Mouse (Mus musculus) small intestine, adult 2 months (tissue): ENCODE data around the gene 4930564D02Rik. TPM values are rescaled to one million over a fixed set of nuclear protein-coding genes. Genes with fewer than 3 reads are reported as not detected.

Source experiments
- H3K27ac ChIP-seq: fragments of 200-500 bp; 2 replicates; pipeline ENCODE4 v1.5.1; 2012; ENCODE audit warnings: low read depth, low read length, control low read depth, inconsistent platforms; ENCODE audit not compliant: insufficient read depth
- H3K27me3 ChIP-seq: fragments of 200-500 bp; 2 replicates; pipeline ENCODE4 v1.6.1; 2012; ENCODE audit warnings: mild to moderate bottlenecking, moderate library complexity, low read length, inconsistent platforms; ENCODE audit not compliant: control insufficient read depth, insufficient read depth
- H3K36me3 ChIP-seq: fragments of 200-500 bp; 2 replicates; pipeline ENCODE4 v1.6.1; 2012; ENCODE audit warnings: mild to moderate bottlenecking, low read length, control low read depth, inconsistent platforms; ENCODE audit not compliant: control insufficient read depth, insufficient read depth
- H3K4me1 ChIP-seq: fragments of 200-500 bp; 2 replicates; pipeline ENCODE4 v1.6.1; 2012; ENCODE audit warnings: low read length, inconsistent platforms, mixed read lengths; ENCODE audit not compliant: control insufficient read depth, insufficient read depth, insufficient read length
- H3K4me3 ChIP-seq: fragments of 200-500 bp; 2 replicates; pipeline ENCODE4 v1.5.1; 2012; ENCODE audit warnings: low read depth, mild to moderate bottlenecking, control low read depth, inconsistent platforms, low read length, moderate library complexity
- CTCF ChIP-seq: fragments of 200-500 bp; IDR thresholded peaks from 2 replicates; pipeline ENCODE4 v1.5.1; 2012; ENCODE audit warnings: low read depth, mild to moderate bottlenecking, control low read depth, inconsistent platforms, low read length, moderate library complexity, mixed read lengths; ENCODE audit not compliant: insufficient replicate concordance, insufficient read length; ENCODE audit errors: extremely low read depth
- POLR2A ChIP-seq: fragments of 200-500 bp; IDR thresholded peaks from 2 replicates; pipeline ENCODE4 v1.6.1; 2012; ENCODE audit warnings: low read depth, mild to moderate bottlenecking, control low read depth, inconsistent platforms, low read length, moderate library complexity
- WGBS: fragments of 180-500 bp; shearing (Covaris S2); methylation state at CpG from one replicate; pipeline ENCODE4 v1.1.7; 2018; 5-methylcytosine and 5-hydroxymethylcytosine counted together
- polyA plus RNA-seq: library from polyadenylated mRNA; depleted of rRNA; stranded (reverse); fragments of >200 nt; gene quantifications from 2 replicates; pipeline ENCODE4 v1.2.3, GENCODE M21; 2012

Gene 4930564D02Rik
- polyA plus RNA-seq, 1 experiment = not detected

DNA sequence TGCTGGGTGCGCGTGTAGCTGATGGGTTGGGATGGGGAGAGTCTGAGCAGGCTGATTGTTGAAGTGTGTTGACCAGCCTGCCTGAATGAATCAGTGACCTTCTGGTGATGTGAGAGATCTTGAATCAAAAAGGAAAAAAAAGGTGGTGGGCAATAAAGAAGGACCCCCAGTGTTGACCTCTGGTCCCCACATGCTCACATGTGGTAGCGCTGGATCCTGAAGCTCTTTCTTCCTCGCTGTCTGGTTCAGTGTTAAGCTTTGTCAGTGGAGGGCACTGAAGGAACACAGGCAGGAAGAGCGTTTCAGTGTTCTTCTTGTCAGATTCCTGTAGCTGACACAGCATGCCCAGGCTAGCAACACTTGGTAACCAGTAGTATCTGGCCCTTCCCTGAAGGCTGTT is 9.2 kb downstream of the 4930564D02Rik start:
- Histone ChIP-seq H3K36me3 (no peaks in the 10 kb centered on the region), H3K27me3 (no peaks in the 10 kb centered on the region), H3K4me1 (no peaks in the 10 kb centered on the region)

DNA sequence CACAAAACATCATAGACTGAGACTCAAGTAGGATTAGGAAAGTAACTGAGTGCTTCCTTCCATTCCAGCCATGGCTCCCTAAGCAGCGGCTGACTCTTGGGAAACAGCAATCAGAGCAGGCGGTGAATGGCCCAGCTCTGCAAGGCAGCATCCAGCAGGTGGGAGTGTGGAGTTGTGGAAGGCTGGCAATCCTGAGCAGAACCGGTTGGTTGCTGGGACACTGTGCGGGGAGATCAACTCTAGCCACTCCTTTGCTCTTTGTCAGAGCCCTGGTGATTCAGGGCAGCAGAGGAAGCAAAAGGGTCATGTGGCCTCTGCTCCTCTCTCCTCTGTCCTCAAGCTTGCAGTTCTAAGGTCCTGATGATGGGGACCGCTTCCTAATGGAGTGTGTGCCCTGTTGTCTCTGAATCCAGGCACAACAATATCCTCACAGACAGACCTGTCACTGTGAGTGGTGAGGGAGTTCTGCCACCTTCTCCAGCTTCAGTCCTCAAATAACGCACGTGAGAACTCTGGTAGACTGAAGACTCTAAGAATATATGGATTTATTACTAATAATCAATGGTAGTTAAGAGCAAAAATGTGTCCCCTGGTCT is 11.7 kb downstream of the 4930564D02Rik start:
- H3K36me3 ChIP-seq = no peaks in the 10 kb centered on the region
- no peaks in the 10 kb centered on the region for H3K27me3 ChIP-seq
- H3K4me3 ChIP-seq = no peak overlapping the region
- 28% methylated on average over 7 of the region's 7 CpGs for WGBS
- H3K27ac ChIP-seq = no peak overlapping the region
- no peaks in the 10 kb centered on the region for H3K4me1 ChIP-seq
- TF ChIP-seq POLR2A = no peak
- peak; percentile 60; the same call in 1 of the 2 replicates for TF ChIP-seq CTCF

More for the DNA sequence above, 9.2 kb downstream of the 4930564D02Rik start:
- H3K27ac ChIP-seq = no peak overlapping the region
- TF ChIP-seq CTCF (no peak), POLR2A (no peak)
- 87% methylated on average over 5 of the region's 5 CpGs for WGBS
- H3K4me3 ChIP-seq = no peak overlapping the region

DNA sequence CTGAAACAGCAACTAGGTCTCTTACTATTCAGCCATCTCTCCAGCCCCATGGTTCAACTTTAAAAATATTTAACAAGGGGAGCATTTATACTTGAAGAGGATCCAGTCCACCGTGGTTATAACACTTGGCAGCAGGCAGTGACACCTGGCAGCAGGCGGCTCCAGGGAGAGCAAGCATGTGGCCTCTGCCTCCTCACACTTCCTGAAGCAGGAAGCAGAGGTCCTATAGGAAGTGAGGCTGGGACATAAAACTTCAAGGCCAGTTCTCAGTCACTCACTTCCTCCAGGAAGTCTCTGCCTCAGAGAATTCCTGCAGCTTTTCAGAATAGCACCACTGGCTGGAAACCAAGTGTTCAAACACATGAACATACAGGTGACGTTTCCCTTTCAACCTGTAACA is 20.7 kb downstream of the 4930564D02Rik start:
- WGBS = 16% methylated on average over 3 of the region's 3 CpGs
- peaks cover 6% of the 10 kb centered on the region for H3K4me1 ChIP-seq
- no peak overlapping the region for H3K27ac ChIP-seq
- H3K4me3 ChIP-seq = no peak overlapping the region
- no peaks in the 10 kb centered on the region for H3K36me3 ChIP-seq
- TF ChIP-seq CTCF (no peak), POLR2A (no peak)
- no peaks in the 10 kb centered on the region for H3K27me3 ChIP-seq

DNA sequence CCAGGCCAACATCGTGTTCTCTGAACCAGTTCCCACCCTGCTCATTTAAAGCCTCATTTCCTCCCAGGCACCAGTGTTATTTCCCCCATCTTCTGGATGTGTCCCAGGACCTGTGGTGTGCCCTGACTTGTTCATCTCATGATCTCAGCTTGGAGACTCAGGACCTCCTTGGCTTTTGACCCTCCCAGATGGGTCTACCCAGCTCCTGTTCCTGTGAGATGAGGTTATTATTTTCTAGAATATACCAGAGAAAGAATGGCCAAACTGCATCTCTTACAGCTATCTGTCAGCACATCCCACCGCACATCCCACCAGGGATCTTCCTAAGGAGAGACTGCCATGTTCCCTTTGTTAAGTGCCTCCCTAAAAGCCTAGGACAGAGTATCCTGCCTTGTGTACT is 22.0 kb downstream of the 4930564D02Rik start:
- H3K27ac ChIP-seq = no peak overlapping the region
- WGBS = 84% methylated on average over 2 of the region's 2 CpGs
- peaks cover 6% of the 10 kb centered on the region for H3K4me1 ChIP-seq

DNA sequence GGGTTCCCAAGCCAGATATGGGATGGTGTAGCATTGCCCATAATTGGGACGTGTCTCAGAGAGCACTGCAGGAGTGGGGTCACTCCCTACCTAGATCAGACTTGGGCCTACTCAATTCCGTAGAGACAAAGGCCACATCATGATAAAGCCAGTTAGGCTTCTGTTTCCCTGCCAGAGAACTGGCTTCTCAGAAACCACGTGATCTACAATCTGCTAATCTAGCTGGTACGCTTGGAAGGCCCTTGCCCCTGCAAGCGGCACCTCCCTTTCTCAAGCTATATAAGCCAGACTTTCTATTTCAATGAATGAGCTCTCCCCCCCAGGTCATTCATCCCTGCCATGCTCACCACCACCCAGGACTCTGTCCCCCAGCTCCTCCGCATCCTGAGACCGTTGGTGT is 23.5 kb downstream of the 4930564D02Rik start:
- 63% methylated on average over 7 of the region's 7 CpGs for WGBS
- H3K36me3 ChIP-seq = no peaks in the 10 kb centered on the region
- TF ChIP-seq CTCF (no peak), POLR2A (no peak)
- peaks cover 6% of the 10 kb centered on the region for H3K4me1 ChIP-seq
- H3K4me3 ChIP-seq = no peak overlapping the region
- no peak overlapping the region for H3K27ac ChIP-seq
- no peaks in the 10 kb centered on the region for H3K27me3 ChIP-seq

More for the DNA sequence above, 22.0 kb downstream of the 4930564D02Rik start:
- no peak overlapping the region for H3K4me3 ChIP-seq
- no peak for TF ChIP-seq POLR2A
- no peak for TF ChIP-seq CTCF
- H3K36me3 ChIP-seq = no peaks in the 10 kb centered on the region
- no peaks in the 10 kb centered on the region for H3K27me3 ChIP-seq

DNA sequence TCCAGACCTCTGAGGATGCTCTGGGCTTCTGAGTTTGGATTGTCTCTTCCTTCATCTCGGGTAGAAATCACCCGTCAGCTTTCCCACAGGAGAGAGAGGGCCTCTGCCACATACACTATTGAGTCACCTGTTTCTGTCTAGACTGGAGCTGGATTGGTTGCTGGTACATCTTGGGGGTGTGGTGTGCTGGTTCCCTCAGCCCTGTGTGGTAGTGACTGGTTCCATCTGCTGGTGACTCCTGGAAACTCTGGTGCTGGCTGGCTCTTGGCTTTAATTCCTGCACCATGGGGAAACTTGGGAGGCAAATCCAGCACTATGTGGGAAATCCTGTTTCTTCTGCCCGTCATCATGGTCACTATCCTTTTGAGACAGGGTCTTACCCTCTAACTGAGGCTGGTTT is 24.3 kb downstream of the 4930564D02Rik start:
- Histone ChIP-seq H3K4me1 (peaks cover 6% of the 10 kb centered on the region), H3K27ac (no peak overlapping the region), H3K27me3 (no peaks in the 10 kb centered on the region), H3K4me3 (no peak overlapping the region), H3K36me3 (no peaks in the 10 kb centered on the region)
- TF ChIP-seq CTCF (peak; percentile 57; the same call in 1 of the 2 replicates), POLR2A (no peak)
- 14% methylated on average over 3 of the region's 3 CpGs for WGBS

DNA sequence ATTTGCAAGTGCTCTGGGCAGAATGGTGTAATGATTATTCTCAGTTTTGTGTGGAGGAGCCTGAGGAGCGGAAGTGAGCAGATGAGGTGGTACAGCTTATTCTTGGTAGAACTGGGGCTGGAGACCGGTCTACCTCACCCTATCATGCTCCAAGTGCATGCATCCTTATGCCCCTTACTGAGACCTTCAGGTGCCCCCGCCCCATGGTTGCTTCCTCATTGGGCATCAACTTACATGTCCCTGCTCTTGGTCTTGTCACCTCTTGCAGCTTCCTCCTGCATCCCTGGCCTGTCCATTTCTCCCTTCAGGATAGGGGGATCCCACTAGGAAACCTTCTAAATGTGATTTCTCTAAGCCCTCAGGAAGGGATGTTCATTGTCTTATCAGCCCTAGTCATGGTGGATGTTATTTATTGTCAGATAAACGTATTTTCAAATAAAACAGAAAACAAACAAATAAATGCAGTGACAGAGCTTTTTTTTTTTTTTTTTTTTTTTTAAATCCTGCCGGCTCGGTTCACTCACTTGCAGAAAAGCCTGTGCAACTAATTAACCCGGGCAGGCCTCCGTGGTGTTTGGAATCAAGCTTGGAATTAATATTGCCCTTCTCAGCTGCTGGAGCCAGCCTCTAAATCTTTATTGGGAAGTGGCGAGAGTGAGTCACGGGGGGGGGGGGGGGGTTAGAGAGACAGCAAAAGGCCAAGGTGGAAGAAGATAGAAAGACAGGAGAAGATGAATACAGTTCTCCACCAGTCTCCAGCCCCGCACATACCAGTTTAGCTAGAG is 26.3 kb downstream of the 4930564D02Rik start:
- TF ChIP-seq POLR2A (no peak), CTCF (no peak)
- WGBS = 63% methylated on average over 11 of the region's 11 CpGs
- H3K27me3 ChIP-seq = no peaks in the 10 kb centered on the region
- H3K4me3 ChIP-seq = no peak overlapping the region
- H3K4me1 ChIP-seq = peaks cover 5% of the 10 kb centered on the region; the same call in 1 of the 2 replicates
- H3K36me3 ChIP-seq = no peaks in the 10 kb centered on the region
- no peak overlapping the region for H3K27ac ChIP-seq
